Mouse (Mus musculus): ENCODE measurements around the gene Crot.

DNA sequence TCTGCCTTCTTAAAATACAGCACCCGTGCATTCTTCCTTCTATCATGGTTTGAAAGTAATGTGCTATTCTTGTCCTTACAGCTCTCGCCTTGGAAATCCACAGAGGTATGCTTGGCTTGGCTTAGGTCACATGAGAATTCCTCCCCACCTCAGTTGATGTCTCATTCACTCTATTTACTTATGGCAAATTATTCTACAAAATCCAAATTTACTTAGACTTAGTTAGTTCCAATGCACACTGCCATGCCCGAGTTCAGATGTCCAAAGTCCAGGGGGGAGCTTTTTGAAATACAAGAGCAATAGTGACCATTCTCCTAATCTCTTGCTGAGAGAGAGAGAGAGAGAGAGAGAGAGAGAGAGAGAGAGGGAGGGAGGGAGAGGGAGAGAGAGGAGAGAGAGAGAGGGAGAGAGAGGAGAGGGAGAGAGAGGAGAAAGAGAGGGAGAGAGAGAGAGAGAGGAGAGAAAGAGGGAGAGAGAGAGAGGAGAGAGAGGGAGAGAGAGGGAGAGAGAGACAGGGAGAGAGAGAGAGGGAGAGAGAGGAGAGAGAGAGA is 43.6 kb upstream of the Crot start:
- TF ChIP-seq CTCF (IDR thresholded peaks at IDR 0.05; ENCODE audit: low read depth, low read length), result no peak
- no peak for TF ChIP-seq TAL1 (conservative IDR thresholded peaks at IDR 0.05; ENCODE audit: low read depth, low read length)

Data from G1E (cell line).